Mouse (Mus musculus) brain, embryonic 14.5 days (tissue): ENCODE measurements at regions not wholly inside any gene's neighbourhood (a gene's known extent, or its start where the extent isn't known, plus 50 kb on each side); places are given as distances from the start of the nearest gene placed in this dataset.

ENCODE experiments used
- CTCF ChIP-seq: fragments of 200-500 bp; IDR thresholded peaks from 2 replicates; pipeline ENCODE4 v1.5.1; 2012; ENCODE audit warnings: inconsistent platforms, mild to moderate bottlenecking, moderate library complexity, borderline replicate concordance; ENCODE audit not compliant: insufficient read depth, insufficient read length; ENCODE audit errors: extremely low read depth
- POLR2A ChIP-seq: fragments of 200-500 bp; IDR thresholded peaks from 2 replicates; pipeline ENCODE4 v1.6.1; 2012; ENCODE audit warnings: mild to moderate bottlenecking, inconsistent platforms, borderline replicate concordance; ENCODE audit not compliant: poor library complexity, insufficient read depth, insufficient read length, severe bottlenecking; ENCODE audit errors: extremely low read depth

- TF ChIP-seq POLR2A (no peak), CTCF (no peak)
These were observed 245.7 kb downstream of the Arl6ip6 start for GRCm38 (mm10) chr2:53437046-53437815.
